Mouse (Mus musculus) MEL (cell line): ENCODE results near the gene Gm12569.

Source experiments
- CTCF ChIP-seq, 3 experiments: IDR thresholded peaks in 2 of 3; conservative IDR thresholded peaks in 1 of 3; 2 replicates each; pipeline ENCODE4 v1.5.1; 2011 to 2012; ENCODE audit warnings: low read length in 3 of 3, low read depth in 2 of 3, mild to moderate bottlenecking in 2 of 3, improper control_type of control experiment in 1 of 3, inconsistent platforms in 1 of 3, mixed read lengths in 1 of 3, moderate library complexity in 1 of 3; ENCODE audit not compliant: control insufficient read depth in 1 of 3, insufficient read depth in 1 of 3, poor library complexity in 1 of 3, severe bottlenecking in 1 of 3
- EP300 ChIP-seq, 2 experiments: IDR thresholded peaks; 2 replicates each; pipeline ENCODE4 v1.6.1; 2011; ENCODE audit warnings: improper control_type of control experiment in 2 of 2, low read length in 2 of 2, low read depth in 1 of 2, mild to moderate bottlenecking in 1 of 2
- MAX ChIP-seq: IDR thresholded peaks from 2 replicates; pipeline ENCODE4 v1.6.1; 2011; ENCODE audit warnings: low read length, improper control_type of control experiment
- NRF1 ChIP-seq: IDR thresholded peaks from 2 replicates; pipeline ENCODE4 v1.6.1; 2014; ENCODE audit warnings: low read depth, mild to moderate bottlenecking, inconsistent platforms, low read length, improper control_type of control experiment, moderate library complexity; ENCODE audit not compliant: poor library complexity, insufficient read depth, severe bottlenecking
- POLR2A ChIP-seq, 2 experiments: IDR thresholded peaks; 2 replicates each; pipeline ENCODE4 v1.6.1; 2011 to 2012; ENCODE audit warnings: low read length in 2 of 2, mild to moderate bottlenecking in 2 of 2, control low read depth in 1 of 2, improper control_type of control experiment in 1 of 2, low read depth in 1 of 2, moderate library complexity in 1 of 2; ENCODE audit not compliant: control insufficient read depth in 1 of 2, insufficient read depth in 1 of 2, poor library complexity in 1 of 2
- POLR2AphosphoS2 ChIP-seq: IDR thresholded peaks from 2 replicates; pipeline ENCODE4 v1.6.1; 2011; ENCODE audit warnings: low read length, improper control_type of control experiment
- TAL1 ChIP-seq: IDR thresholded peaks from 2 replicates; pipeline ENCODE4 v1.6.1; 2012; ENCODE audit warnings: mild to moderate bottlenecking, inconsistent platforms, low read length, moderate library complexity, mixed read lengths
- TCF12 ChIP-seq: IDR thresholded peaks from 2 replicates; pipeline ENCODE4 v1.6.1; 2014; ENCODE audit warnings: low read depth, mild to moderate bottlenecking, inconsistent platforms, low read length, improper control_type of control experiment, moderate library complexity
- UBTF ChIP-seq: IDR thresholded peaks from 2 replicates; pipeline ENCODE4 v1.6.1; 2012; ENCODE audit warnings: low read depth, mild to moderate bottlenecking, inconsistent platforms, low read length, improper control_type of control experiment, moderate library complexity, borderline replicate concordance; ENCODE audit not compliant: insufficient read depth
- USF2 ChIP-seq, 2 experiments: IDR thresholded peaks; 2 replicates each; pipeline ENCODE4 v1.6.1; 2011 to 2012; ENCODE audit warnings: improper control_type of control experiment in 2 of 2, low read length in 2 of 2, borderline replicate concordance in 1 of 2, inconsistent platforms in 1 of 2, low read depth in 1 of 2, mild to moderate bottlenecking in 1 of 2; ENCODE audit not compliant: insufficient read depth in 1 of 2

- TF ChIP-seq NRF1 (no peak), CTCF (IDR thresholded peaks at IDR 0.05 in 2 of 3, conservative IDR thresholded peaks at IDR 0.05 in 1 of 3; ENCODE audit: control insufficient read depth in 1 of 3, insufficient read depth in 1 of 3, low read depth in 2 of 3, low read length in 3 of 3, poor library complexity in 1 of 3, severe bottlenecking in 1 of 3) (no peak), POLR2AphosphoS2 (no peak), MAX (no peak), EP300 (IDR thresholded peaks at IDR 0.05; ENCODE audit: low read depth in 1 of 2, low read length in 2 of 2) (no peak), TAL1 (no peak), USF2 (IDR thresholded peaks at IDR 0.05; ENCODE audit: borderline replicate concordance in 1 of 2, insufficient read depth in 1 of 2, low read depth in 1 of 2, low read length in 2 of 2) (no peak), TCF12 (no peak), UBTF (no peak), POLR2A (IDR thresholded peaks at IDR 0.05; ENCODE audit: control insufficient read depth in 1 of 2, insufficient read depth in 1 of 2, low read depth in 1 of 2, low read length in 2 of 2, poor library complexity in 1 of 2) (no peak)
Observed at GRCm38 (mm10) chr11:51220308-51220707, at the start of gene Gm12569.
